Mouse (Mus musculus): ENCODE results near the gene Arhgap24.

- TF ChIP-seq POLR2A (IDR thresholded peaks at IDR 0.05; ENCODE audit: borderline replicate concordance, low read depth, low read length) (no peak), CTCF (IDR thresholded peaks at IDR 0.05; ENCODE audit: low read depth, low read length) (no peak)
Observed at GRCm38 (mm10) chr5:102946625-102947024, 465.4 kb downstream of the Arhgap24 start.
